Mouse (Mus musculus) spleen, adult 2 months (tissue): Measurements from ENCODE around the gene Cox14.

Experiments
- CTCF ChIP-seq: fragments of 200-500 bp; IDR thresholded peaks from 2 replicates; pipeline ENCODE4 v1.5.1; 2011; ENCODE audit warnings: mild to moderate bottlenecking, inconsistent platforms; ENCODE audit not compliant: insufficient read depth, insufficient read length, insufficient replicate concordance; ENCODE audit errors: extremely low read depth
- POLR2A ChIP-seq: fragments of 200-500 bp; IDR thresholded peaks from 2 replicates; pipeline ENCODE4 v1.6.1; 2011; ENCODE audit warnings: low read depth, low read length, inconsistent platforms

GRCm38 (mm10) chr15:99713569-99713968 lies 11.8 kb upstream of the Cox14 start:
- no peak for TF ChIP-seq CTCF
- no peak for TF ChIP-seq POLR2A
